Mouse (Mus musculus) heart, embryonic 15.5 days (tissue): ENCODE measurements around the gene Rcbtb2. TPM values are rescaled to one million over a fixed set of nuclear protein-coding genes. Genes with fewer than 3 reads are reported as not detected.

Experiments used
- ATAC-seq: fragments of 200-750 bp; cut with Nextera tagmentation; replicated peaks from 2 replicates; pipeline ENCODE4 v1.8.0; 2017; ENCODE audit warnings: low read depth, moderate TSS enrichment; ENCODE audit not compliant: insufficient number of reproducible peaks, insufficient read depth, low FRiP score
- H3K27ac ChIP-seq: fragments of 300-500 bp; sonication (generic); 2 replicates; pipeline ENCODE4 v1.5.1; 2015; ENCODE audit warnings: mild to moderate bottlenecking, inconsistent platforms
- H3K27me3 ChIP-seq: fragments of 300-500 bp; sonication (generic); 2 replicates; pipeline ENCODE4 v1.6.1; 2015; ENCODE audit warnings: inconsistent platforms
- H3K36me3 ChIP-seq: fragments of 300-500 bp; sonication (generic); 2 replicates; pipeline ENCODE4 v1.6.1; 2015; ENCODE audit warnings: mild to moderate bottlenecking, inconsistent platforms
- H3K4me1 ChIP-seq: fragments of 300-500 bp; sonication (generic); replicated peaks from 2 replicates; pipeline ENCODE4 v1.6.1; 2015; ENCODE audit warnings: inconsistent platforms
- H3K4me2 ChIP-seq: fragments of 300-500 bp; sonication (generic); 2 replicates; pipeline ENCODE4 v1.6.1; 2015; ENCODE audit warnings: inconsistent platforms, mild to moderate bottlenecking, moderate library complexity
- H3K4me3 ChIP-seq: fragments of 300-500 bp; sonication (generic); 2 replicates; pipeline ENCODE4 v1.5.1; 2015; ENCODE audit warnings: mild to moderate bottlenecking, inconsistent platforms
- H3K9ac ChIP-seq: fragments of 300-500 bp; sonication (generic); 2 replicates; pipeline ENCODE4 v1.6.1; 2015; ENCODE audit warnings: mild to moderate bottlenecking, inconsistent platforms
- H3K9me3 ChIP-seq: fragments of 300-500 bp; sonication (generic); replicated peaks from 2 replicates; pipeline ENCODE4 v1.6.1; 2016; ENCODE audit warnings: inconsistent platforms
- WGBS: fragments of 180-500 bp; shearing (Covaris S2); methylation state at CpG from one replicate; pipeline ENCODE4 v1.1.7; 2015; ENCODE audit warnings: mixed read lengths; 5-methylcytosine and 5-hydroxymethylcytosine counted together
- polyA plus RNA-seq: library from polyadenylated mRNA; unstranded; fragments of >200 nt; fragmentation: Nextera tagmentation; extraction: Ambion mirVana; gene quantifications from 2 replicates; pipeline ENCODE4 v1.2.1, GENCODE M21; 2015

Rcbtb2 gene
- polyA plus RNA-seq, 1 experiment from 2014 or later = 62.0 TPM

DNA sequence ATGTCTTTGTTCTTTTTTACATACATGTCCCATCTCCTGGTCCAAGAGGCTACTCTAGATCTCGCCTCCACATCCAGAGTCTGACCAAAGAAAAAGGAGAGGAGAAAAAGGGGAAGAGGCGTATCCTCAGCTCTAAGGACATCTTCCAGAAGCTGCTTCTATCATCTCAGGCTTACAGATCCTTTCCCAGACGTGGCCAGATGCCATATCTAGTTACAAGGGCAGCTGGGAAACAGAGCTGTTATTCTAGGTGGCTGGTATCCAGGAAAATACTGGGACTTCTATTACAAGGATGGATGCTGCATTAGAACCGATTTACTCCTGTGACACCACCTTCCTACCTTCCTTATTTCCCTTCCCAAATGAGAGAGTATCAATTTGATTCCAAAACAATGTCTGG is 9.9 kb downstream of the Rcbtb2 start:
- Histone ChIP-seq H3K9me3 (no peaks in the 10 kb centered on the region), H3K9ac (no peak overlapping the region), H3K36me3 (no peaks in the 10 kb centered on the region), H3K4me2 (no peak overlapping the region), H3K4me1 (no peaks in the 10 kb centered on the region), H3K4me3 (no peak overlapping the region), H3K27ac (no peak overlapping the region), H3K27me3 (no peaks in the 10 kb centered on the region)
- 53% methylated on average over 4 of the region's 4 CpGs for WGBS
- ATAC-seq = no peak

- Histone ChIP-seq H3K9ac (no peak overlapping the region), H3K27ac (no peak overlapping the region), H3K9me3 (no peaks in the 10 kb centered on the region), H3K36me3 (no peaks in the 10 kb centered on the region), H3K4me2 (no peak overlapping the region), H3K4me1 (peaks cover 3% of the 10 kb centered on the region; the same call in 1 of the 2 replicates), H3K27me3 (no peaks in the 10 kb centered on the region), H3K4me3 (no peak overlapping the region)
- 64% methylated on average over 5 of the region's 5 CpGs for WGBS
- ATAC-seq = no peak
Observed at GRCm38 (mm10) chr14:73137234-73137633, 14.4 kb downstream of the Rcbtb2 start.

DNA sequence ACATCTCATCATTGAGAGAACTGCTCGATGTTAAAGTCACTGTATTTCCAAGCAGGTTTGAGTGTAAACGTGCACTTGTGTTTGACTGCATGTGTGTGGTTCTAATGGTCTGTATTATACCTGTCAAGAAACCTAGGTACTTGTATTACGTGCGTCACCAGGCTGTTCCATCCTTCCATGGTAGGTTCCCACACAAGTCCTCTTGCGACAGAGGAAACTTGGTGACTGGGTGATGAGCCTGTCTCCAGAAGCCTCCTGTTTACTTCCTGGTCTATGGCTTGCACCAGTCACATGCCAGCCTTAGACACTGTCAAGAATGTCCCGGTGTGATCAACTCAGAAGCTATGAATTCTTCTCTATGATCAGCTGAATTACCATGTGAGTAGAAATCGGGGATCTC is 15.6 kb downstream of the Rcbtb2 start:
- no peak overlapping the region for H3K9ac ChIP-seq
- no peak for ATAC-seq
- 88% methylated on average over 7 of the region's 7 CpGs for WGBS

DNA sequence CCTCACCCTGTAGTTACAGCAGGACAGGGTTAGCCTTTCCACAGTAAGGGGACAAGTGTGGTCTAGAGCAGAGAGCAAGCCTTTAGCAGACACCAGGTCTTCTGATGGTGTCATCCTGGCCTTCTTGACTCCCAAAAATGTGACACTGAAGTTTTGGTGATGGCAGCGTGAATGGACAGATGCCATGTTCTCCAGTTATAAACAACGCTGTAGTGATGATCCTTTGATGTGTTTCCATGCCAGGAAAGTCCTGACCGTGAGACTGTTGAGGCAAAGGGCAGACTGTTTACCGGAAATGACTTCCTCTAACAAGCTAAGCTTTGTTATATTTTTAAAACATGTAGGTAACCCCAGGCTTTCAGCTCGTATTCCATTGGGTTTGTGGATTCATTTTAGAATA is 17.0 kb downstream of the Rcbtb2 start:
- Histone ChIP-seq H3K9ac (no peak overlapping the region), H3K9me3 (no peaks in the 10 kb centered on the region), H3K36me3 (no peaks in the 10 kb centered on the region), H3K4me2 (no peak overlapping the region), H3K27ac (no peak overlapping the region), H3K27me3 (no peaks in the 10 kb centered on the region), H3K4me3 (no peak overlapping the region), H3K4me1 (peaks cover 11% of the 10 kb centered on the region)
- no peak for ATAC-seq
- 61% methylated on average over 5 of the region's 5 CpGs for WGBS

More for the DNA sequence above, 15.6 kb downstream of the Rcbtb2 start:
- no peaks in the 10 kb centered on the region for H3K27me3 ChIP-seq
- no peak overlapping the region for H3K4me3 ChIP-seq
- peaks cover 3% of the 10 kb centered on the region; the same call in 1 of the 2 replicates for H3K4me1 ChIP-seq
- H3K9me3 ChIP-seq = no peaks in the 10 kb centered on the region
- no peaks in the 10 kb centered on the region for H3K36me3 ChIP-seq
- no peak overlapping the region for H3K27ac ChIP-seq
- no peak overlapping the region for H3K4me2 ChIP-seq

DNA sequence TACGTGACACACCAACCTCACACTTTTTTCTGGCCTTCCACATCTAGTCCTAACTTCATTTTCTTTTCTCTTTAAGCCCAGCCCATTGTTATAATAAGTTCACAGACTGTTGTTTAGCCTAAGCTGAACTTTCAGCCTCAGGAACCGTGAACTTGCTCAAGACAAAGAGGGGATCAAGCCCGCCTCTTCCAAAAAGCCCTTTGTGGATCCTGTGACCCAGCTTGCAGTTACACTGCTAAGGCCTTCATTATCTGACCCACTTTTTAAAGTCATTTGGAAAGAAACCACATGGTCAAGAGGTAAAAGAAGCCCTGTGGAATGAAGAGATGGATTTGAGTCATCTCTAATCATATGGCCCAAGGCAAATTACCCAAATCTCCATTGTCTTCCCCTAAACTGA is 19.0 kb downstream of the Rcbtb2 start:
- peak overlapping the region; percentile 98; the same call in 1 of the 2 replicates for H3K27ac ChIP-seq
- peak overlapping the region; percentile 74; the same call in 1 of the 2 replicates for H3K4me2 ChIP-seq
- no peak overlapping the region for H3K4me3 ChIP-seq
- no peak overlapping the region for H3K9ac ChIP-seq
- H3K27me3 ChIP-seq = no peaks in the 10 kb centered on the region
- WGBS = 89% methylated on average over 3 of the region's 3 CpGs
- peaks cover 4% of the 10 kb centered on the region; the same call in 1 of the 2 replicates for H3K36me3 ChIP-seq
- ATAC-seq = no peak
- peaks cover 13% of the 10 kb centered on the region for H3K4me1 ChIP-seq
- no peaks in the 10 kb centered on the region for H3K9me3 ChIP-seq

DNA sequence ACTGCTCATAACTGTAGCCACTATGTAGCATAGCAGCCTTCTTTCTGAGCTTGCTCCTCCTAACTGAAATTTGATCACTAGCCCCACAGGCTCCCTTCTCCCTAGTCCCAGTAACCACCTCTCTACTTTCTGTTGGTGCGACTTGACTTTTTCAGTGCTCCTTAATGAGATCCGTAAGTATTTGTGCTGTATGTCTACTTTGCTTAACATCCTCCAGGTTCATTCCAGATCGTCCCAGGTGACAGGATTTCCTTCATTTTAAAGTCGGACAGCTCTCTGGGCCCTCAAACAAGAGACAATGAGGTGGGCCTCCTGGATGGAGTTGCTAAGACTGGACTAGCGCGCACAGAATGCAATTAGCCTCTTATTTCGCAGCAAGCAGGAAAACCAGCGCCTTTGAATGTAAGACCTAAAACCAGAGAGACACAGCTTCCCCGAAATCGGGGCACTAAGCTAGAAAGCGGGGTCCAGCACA is 19.6 kb downstream of the Rcbtb2 start:
- peaks cover 13% of the 10 kb centered on the region for H3K4me1 ChIP-seq
- H3K27me3 ChIP-seq = no peaks in the 10 kb centered on the region
- H3K9me3 ChIP-seq = no peaks in the 10 kb centered on the region
- peak overlapping the region; percentile 74 for H3K4me2 ChIP-seq
- peak; percentile 6; the same call in 1 of the 2 replicates for ATAC-seq
- peak overlapping the region; percentile 98 for H3K27ac ChIP-seq
- H3K4me3 ChIP-seq = peak overlapping the region; percentile 79
- H3K9ac ChIP-seq = peak overlapping the region; percentile 87
- under 1% methylated on average over 11 of the region's 11 CpGs for WGBS
- H3K36me3 ChIP-seq = peaks cover 4% of the 10 kb centered on the region; the same call in 1 of the 2 replicates

DNA sequence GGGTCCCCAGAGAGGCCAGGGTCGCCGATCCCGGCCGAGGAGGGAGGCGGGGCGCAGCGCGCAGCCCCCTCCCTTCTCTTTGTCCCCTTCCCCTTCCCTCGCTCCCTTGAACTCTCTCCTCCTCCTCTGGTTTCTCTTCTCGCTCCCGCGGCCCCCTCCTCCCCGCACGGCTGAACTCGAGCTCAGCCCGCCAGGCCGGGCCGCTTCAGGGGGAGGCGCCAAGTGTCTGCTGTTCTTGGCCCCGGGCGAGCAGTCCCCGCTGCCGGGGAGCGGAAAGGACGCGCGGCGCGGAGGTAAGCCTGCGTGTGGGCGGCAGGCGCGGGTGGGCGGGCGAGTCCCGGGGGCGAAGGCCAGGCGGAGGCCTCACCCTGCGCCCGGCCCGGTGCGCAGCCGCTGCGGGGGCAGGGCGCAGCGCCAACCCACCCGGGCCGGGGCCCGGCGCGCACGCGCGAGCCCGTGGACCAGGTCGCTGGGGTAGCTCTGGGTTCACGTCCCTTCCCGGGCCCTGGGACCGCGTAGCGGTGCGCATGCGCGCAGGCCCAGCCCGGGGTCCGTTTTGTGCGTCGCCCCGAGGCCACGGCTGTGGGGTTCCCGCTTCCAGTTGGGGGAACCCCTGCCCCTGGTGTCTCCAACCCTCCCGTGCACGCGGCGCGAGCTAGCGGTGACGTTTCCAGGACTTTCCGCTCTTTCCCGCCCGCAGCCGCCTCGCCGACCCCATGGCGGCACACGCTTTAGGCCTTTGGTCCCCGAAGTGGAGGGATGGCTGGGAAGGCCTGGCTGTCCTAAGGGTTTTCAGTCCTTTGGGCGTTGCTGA is 20.3 kb downstream of the Rcbtb2 start:
- H3K27ac ChIP-seq = peak overlapping the region; percentile 98
- WGBS = under 1% methylated on average over 83 of the region's 88 CpGs
- H3K27me3 ChIP-seq = no peaks in the 10 kb centered on the region
- peak overlapping the region; percentile 74 for H3K4me2 ChIP-seq
- peak; percentile 93 for ATAC-seq
- peaks cover 4% of the 10 kb centered on the region; the same call in 1 of the 2 replicates for H3K36me3 ChIP-seq
- H3K4me1 ChIP-seq = peaks cover 13% of the 10 kb centered on the region
- peak overlapping the region; percentile 79 for H3K4me3 ChIP-seq
- peak overlapping the region; percentile 87 for H3K9ac ChIP-seq
- no peaks in the 10 kb centered on the region for H3K9me3 ChIP-seq

- peaks cover 13% of the 10 kb centered on the region for H3K4me1 ChIP-seq
- no peaks in the 10 kb centered on the region for H3K9me3 ChIP-seq
- H3K9ac ChIP-seq = peak overlapping the region; percentile 87
- peak overlapping the region; percentile 79 for H3K4me3 ChIP-seq
- no peaks in the 10 kb centered on the region for H3K27me3 ChIP-seq
- H3K36me3 ChIP-seq = peaks cover 4% of the 10 kb centered on the region; the same call in 1 of the 2 replicates
- peak overlapping the region; percentile 74 for H3K4me2 ChIP-seq
- peak overlapping the region; percentile 98 for H3K27ac ChIP-seq
- 0 out of 2 replicates have a peak, but pooled peaks have one; percentile 1 for ATAC-seq
- WGBS = 36% methylated on average over 25 of the region's 25 CpGs
Observed at GRCm38 (mm10) chr14:73143710-73144420, 21.0 kb downstream of the Rcbtb2 start.

DNA sequence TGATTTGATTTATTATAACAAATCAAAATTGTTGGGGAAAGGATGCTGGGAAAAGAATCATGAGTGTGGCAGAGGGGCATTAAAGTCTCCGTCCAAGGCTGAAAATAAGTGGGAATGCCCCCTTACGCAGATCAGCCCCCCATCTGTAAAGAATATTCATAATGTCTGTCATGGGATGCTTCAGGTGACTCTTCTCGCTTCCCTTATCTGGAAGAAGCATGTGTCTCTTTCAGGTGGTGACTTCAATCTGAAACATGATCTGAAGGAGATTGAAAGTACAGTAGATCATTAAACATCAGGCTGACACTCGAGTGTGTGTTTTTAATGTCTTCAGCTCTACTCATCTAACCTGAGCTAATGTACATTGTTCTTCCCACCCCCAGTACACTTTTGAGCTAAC is 22.7 kb downstream of the Rcbtb2 start:
- no peak overlapping the region for H3K9ac ChIP-seq
- H3K4me2 ChIP-seq = no peak overlapping the region
- WGBS = 88% methylated on average over 4 of the region's 4 CpGs
- H3K27ac ChIP-seq = no peak overlapping the region
- no peak for ATAC-seq
- peaks cover 13% of the 10 kb centered on the region for H3K4me1 ChIP-seq
- no peak overlapping the region for H3K4me3 ChIP-seq
- no peaks in the 10 kb centered on the region for H3K27me3 ChIP-seq
- H3K36me3 ChIP-seq = peaks cover 4% of the 10 kb centered on the region; the same call in 1 of the 2 replicates
- H3K9me3 ChIP-seq = no peaks in the 10 kb centered on the region

DNA sequence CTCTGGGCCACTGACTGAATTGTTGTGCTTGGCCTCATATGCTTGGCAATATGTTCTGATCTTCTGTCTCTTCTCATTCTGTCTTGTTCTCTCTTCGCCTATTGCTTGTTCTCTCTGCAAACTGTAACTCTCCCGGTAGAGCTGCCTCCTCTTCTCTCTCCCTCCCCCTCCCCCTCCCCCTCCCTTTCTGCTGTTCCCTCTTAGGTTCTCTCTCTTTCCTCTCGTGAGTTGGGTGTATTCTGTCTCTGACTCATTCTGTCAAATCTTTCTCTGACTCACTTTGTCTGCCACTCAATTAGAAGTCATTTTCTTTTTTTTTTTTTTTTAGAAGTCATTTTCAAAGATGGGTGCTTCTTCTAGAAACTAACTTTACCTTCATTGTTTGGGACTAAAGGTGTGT is 23.9 kb downstream of the Rcbtb2 start:
- 57% methylated on average over 3 of the region's 3 CpGs for WGBS
- no peak overlapping the region for H3K4me3 ChIP-seq
- H3K36me3 ChIP-seq = peaks cover 7% of the 10 kb centered on the region; the same call in 1 of the 2 replicates
- H3K9me3 ChIP-seq = no peaks in the 10 kb centered on the region
- no peak for ATAC-seq
- H3K4me1 ChIP-seq = peaks cover 12% of the 10 kb centered on the region
- H3K27ac ChIP-seq = no peak overlapping the region
- H3K9ac ChIP-seq = no peak overlapping the region
- H3K27me3 ChIP-seq = no peaks in the 10 kb centered on the region
- H3K4me2 ChIP-seq = no peak overlapping the region

DNA sequence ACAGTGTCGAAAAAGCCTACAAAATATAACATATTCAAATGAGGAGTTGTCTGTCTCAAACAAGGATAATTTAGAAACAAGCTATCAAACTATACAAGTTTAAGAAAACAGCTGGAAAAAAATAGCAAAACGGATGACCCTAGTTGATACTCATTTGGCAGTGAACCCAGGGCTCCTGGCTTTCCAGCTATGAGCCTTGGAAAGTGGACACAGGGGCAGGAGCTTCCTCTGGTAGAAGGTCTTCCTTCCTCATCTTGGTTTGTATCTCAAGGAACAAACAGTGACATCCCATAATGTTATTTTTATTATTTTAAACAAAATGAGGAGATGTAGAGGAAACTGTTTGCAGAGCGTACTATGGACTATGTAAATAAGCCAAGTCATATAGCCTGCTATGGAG is 25.3 kb downstream of the Rcbtb2 start:
- no peak overlapping the region for H3K27ac ChIP-seq
- 87% methylated on average over 3 of the region's 3 CpGs for WGBS
- H3K9me3 ChIP-seq = no peaks in the 10 kb centered on the region
- no peak overlapping the region for H3K4me3 ChIP-seq
- no peak overlapping the region for H3K9ac ChIP-seq
- no peak overlapping the region for H3K4me2 ChIP-seq
- no peaks in the 10 kb centered on the region for H3K27me3 ChIP-seq
- H3K36me3 ChIP-seq = peaks cover 10% of the 10 kb centered on the region; the same call in 1 of the 2 replicates
- peaks cover 10% of the 10 kb centered on the region for H3K4me1 ChIP-seq
- no peak for ATAC-seq
